Mouse (Mus musculus) lung, embryonic 15.5 days (tissue): ENCODE data around the gene Grin2a. TPM values are rescaled to one million over a fixed set of nuclear protein-coding genes. Genes with fewer than 3 reads are reported as not detected.
A peak's percentile ranks its signal among the peaks of the same experiment; 100 is the strongest.

Experiments used
- ATAC-seq: fragments of 200-750 bp; cut with Nextera tagmentation; 2 replicates; pipeline ENCODE4 v1.8.0; 2017; ENCODE audit warnings: moderate number of reproducible peaks, borderline replicate concordance; ENCODE audit not compliant: low FRiP score, low TSS enrichment; ENCODE audit errors: extremely low read depth
- H3K27ac ChIP-seq: fragments of 300-500 bp; sonication (generic); 2 replicates; pipeline ENCODE4 v1.5.1; 2015; ENCODE audit warnings: moderate library complexity, mild to moderate bottlenecking, inconsistent platforms
- H3K27me3 ChIP-seq: fragments of 300-500 bp; sonication (generic); 2 replicates; pipeline ENCODE4 v1.6.1; 2015; ENCODE audit warnings: inconsistent platforms
- H3K36me3 ChIP-seq: fragments of 300-500 bp; sonication (generic); 2 replicates; pipeline ENCODE4 v1.6.1; 2015; ENCODE audit warnings: inconsistent platforms
- H3K4me1 ChIP-seq: fragments of 300-500 bp; sonication (generic); 2 replicates; pipeline ENCODE4 v1.6.1; 2015; ENCODE audit warnings: inconsistent platforms
- H3K4me2 ChIP-seq: fragments of 300-500 bp; sonication (generic); 2 replicates; pipeline ENCODE4 v1.6.1; 2015; ENCODE audit warnings: inconsistent platforms, mild to moderate bottlenecking, moderate library complexity
- H3K4me3 ChIP-seq: fragments of 300-500 bp; sonication (generic); 2 replicates; pipeline ENCODE4 v1.5.1; 2015; ENCODE audit warnings: mild to moderate bottlenecking, inconsistent platforms
- H3K9ac ChIP-seq: fragments of 300-500 bp; sonication (generic); 2 replicates; pipeline ENCODE4 v1.6.1; 2015; ENCODE audit warnings: inconsistent platforms
- H3K9me3 ChIP-seq: fragments of 300-500 bp; sonication (generic); 2 replicates; pipeline ENCODE4 v1.6.1; 2016; ENCODE audit warnings: inconsistent platforms
- WGBS: fragments of 180-500 bp; shearing (Covaris S2); methylation state at CpG from one replicate; pipeline ENCODE4 v1.1.7; 2015; 5-methylcytosine and 5-hydroxymethylcytosine counted together
- polyA plus RNA-seq: library from polyadenylated mRNA; unstranded; fragments of >200 nt; fragmentation: Nextera tagmentation; extraction: Ambion mirVana; gene quantifications from 2 replicates; pipeline ENCODE4 v1.2.1, GENCODE M21; 2015

Grin2a gene
- polyA plus RNA-seq, 1 experiment from 2014 or later: 0.41 TPM

DNA sequence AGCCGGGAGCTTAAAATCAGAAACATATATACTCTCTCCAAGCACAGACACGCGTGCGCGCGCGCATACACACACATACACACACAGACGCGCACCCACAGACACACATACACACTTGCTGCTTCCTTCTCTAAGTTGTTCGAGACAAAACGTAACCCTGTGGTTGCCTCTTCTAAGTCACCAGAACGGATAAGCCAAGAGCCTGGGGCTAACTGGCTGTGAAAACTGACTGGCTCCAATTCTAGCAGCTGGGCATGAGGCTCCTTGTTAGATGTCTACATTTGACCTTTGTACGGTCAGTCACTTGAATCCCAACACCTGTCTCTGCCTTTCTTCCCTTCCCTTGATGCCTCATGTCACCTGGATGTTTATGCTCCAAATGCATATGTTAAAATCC, 452 bp upstream of the Grin2a start:
- Histone ChIP-seq H3K9me3 (no peaks in the 10 kb centered on the region), H3K27ac (no peak overlapping the region), H3K4me3 (no peak overlapping the region), H3K4me1 (peaks cover 20% of the 10 kb centered on the region), H3K36me3 (no peaks in the 10 kb centered on the region), H3K27me3 (peaks cover 65% of the 10 kb centered on the region), H3K4me2 (peak overlapping the region; percentile 60; the same call in 1 of the 2 replicates), H3K9ac (no peak overlapping the region)
- ATAC-seq: no peak
- WGBS: 21% methylated on average over 13 of the region's 13 CpGs

DNA sequence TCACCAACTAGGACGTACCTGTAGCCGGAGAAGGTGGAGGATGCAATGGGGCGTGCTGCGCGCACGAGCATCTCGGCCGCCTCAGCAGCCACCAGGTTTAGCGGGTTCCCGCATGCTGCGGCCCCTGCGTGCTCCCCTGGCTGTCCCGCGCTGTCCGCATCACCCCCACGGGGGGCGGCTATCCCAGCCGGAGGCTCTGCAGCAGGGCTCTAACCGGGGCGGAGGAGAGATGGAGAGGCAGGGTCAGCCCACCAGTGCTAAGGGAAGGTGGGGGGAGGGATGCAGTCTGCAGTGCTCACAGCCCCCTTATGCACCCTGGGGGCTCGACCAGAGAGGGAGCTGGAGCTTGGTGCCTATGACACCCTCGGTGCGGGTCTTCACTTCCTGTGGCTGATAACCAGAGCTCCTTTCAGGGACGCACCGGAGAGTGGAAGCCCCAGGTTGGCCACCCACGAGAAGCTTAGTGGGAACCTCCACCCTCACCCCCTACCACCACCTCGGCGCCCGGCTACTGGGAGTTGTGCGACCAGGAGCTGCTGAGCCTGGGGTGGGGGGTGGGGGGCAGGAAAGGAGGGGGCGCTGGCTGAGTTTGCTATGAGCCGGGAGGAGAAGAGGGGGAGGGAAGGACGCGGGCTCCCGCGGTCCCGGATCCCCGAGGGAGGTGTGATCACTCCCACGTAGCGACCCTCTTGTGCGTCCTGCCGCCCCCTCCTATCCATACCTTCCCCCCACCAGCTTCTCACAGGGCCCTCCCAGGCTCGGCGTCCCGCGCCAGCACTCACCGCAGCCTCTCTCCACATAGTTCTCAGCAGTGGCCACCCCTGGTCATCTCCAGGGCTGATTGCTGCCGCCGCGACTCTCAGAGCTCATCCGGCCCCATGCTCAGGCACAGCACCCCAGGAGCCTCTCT, 1.1 kb downstream of the Grin2a start:
- peak; percentile 27; the same call in 1 of the 2 replicates for ATAC-seq
- H3K9ac ChIP-seq: no peak overlapping the region
- no peaks in the 10 kb centered on the region for H3K9me3 ChIP-seq
- H3K36me3 ChIP-seq: no peaks in the 10 kb centered on the region
- H3K4me2 ChIP-seq: peak overlapping the region; percentile 60
- WGBS: under 1% methylated on average over 46 of the region's 51 CpGs
- no peak overlapping the region for H3K27ac ChIP-seq
- H3K4me1 ChIP-seq: peaks cover 20% of the 10 kb centered on the region
- H3K4me3 ChIP-seq: peak overlapping the region; percentile 32
- peaks cover 67% of the 10 kb centered on the region for H3K27me3 ChIP-seq

DNA sequence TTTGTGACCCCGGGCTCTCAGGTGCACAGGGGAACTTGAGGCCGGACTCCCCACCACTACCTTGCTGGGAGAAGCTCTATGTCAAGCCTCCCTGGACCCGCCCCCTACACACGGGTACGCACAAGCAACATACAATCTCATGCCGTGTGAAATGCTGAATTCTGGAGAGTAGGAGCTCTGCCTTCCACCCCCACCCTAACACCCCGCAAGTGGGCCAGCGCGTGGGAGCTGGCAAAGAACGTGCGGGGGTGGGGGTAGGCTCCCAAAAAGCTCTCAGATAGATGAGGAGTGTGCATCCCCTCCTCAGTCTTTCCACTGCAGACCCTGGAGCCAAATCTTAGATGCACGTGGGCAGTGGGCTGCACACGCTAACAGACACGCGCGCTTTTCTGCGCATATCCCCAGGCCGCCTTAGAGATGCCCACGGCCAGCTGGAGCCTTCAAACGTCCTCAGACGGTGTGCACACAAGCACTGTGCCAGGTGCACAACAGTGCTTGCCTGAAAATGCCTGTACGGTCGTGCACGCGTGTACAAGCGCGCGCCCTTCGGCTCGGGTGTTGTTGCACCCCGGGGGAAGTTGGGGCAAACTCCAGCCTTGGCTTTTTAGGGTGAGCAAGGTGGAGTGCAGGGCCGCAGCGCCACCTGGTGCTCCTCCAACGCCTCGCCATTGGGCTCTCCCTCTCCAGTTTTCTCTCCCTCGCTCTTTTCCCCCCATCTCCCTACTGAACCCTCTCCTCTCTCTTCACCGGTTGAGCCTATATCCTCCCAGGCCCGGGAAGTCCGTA, 1.9 kb downstream of the Grin2a start:
- Histone ChIP-seq H3K4me3 (peak overlapping the region; percentile 32), H3K9me3 (no peaks in the 10 kb centered on the region), H3K9ac (no peak overlapping the region), H3K4me1 (peaks cover 20% of the 10 kb centered on the region), H3K36me3 (no peaks in the 10 kb centered on the region), H3K27ac (no peak overlapping the region), H3K27me3 (peaks cover 67% of the 10 kb centered on the region), H3K4me2 (peak overlapping the region; percentile 60)
- peak; percentile 21; the same call in 1 of the 2 replicates for ATAC-seq
- 2% methylated on average over 38 of the region's 39 CpGs for WGBS

DNA sequence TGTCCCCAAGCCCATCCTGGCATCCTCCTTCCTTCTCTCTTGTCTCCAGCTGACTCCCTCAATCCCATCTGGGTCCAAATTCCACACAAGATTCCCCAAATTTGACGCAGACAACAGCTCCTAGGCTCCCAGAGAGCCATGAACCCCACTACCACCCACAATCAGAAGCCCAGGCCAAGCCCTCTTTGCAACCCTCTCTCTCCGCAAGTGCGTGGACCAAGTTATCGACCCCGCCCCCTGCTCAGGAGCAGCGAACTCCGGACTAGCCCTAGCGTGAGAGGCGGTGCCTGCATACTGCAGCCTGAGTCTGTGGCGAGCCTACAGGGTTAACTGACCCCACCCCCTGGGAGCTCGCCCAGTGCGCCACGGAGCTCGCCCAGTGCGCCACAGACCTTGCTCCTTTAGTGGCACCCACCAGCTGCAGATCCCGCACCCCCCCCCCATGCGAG, 2.6 kb downstream of the Grin2a start:
- H3K4me3 ChIP-seq: peak overlapping the region; percentile 32; the same call in 1 of the 2 replicates

DNA sequence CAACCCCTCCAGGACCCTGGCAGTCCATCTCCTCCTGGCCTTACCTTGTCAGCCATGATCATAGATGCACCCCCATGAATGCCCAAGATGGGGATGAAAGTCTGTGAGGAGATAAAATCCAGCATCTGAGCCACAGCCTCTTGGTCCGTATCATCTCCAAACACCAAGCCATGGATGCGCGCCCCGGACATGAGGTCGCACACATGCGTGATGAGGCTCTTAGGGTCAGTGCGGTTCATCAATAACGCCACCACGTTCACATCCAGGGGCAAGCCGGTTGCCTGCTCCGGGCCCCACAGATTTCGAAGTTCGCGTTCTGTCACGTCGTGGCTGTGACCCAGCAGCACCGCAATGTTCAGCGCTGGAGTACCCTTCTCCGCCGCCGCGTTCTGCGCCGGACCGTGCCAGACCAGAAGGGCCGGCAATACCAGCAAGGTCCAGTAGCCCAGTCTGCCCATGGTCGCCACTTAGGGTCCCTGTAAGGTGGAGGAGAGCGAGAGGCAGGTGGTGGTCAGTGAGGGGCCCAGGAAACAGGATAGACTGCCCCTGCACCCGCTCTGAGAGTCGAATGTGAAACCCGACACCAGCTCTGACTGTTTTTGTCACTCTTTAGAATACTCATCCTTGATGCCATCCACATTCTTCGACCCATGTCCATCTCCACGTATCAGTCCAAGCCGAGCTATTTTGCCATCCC, 3.1 kb downstream of the Grin2a start:
- no peak overlapping the region for H3K4me3 ChIP-seq
- H3K27ac ChIP-seq: no peak overlapping the region
- H3K4me1 ChIP-seq: peaks cover 20% of the 10 kb centered on the region
- 15% methylated on average over 34 of the region's 34 CpGs for WGBS
- H3K4me2 ChIP-seq: no peak overlapping the region
- ATAC-seq: no peak
- peaks cover 66% of the 10 kb centered on the region for H3K27me3 ChIP-seq
- no peaks in the 10 kb centered on the region for H3K9me3 ChIP-seq
- no peaks in the 10 kb centered on the region for H3K36me3 ChIP-seq
- H3K9ac ChIP-seq: no peak overlapping the region

More for the DNA sequence above, 2.6 kb downstream of the Grin2a start:
- H3K9ac ChIP-seq: no peak overlapping the region
- peak overlapping the region; percentile 60 for H3K4me2 ChIP-seq
- peaks cover 20% of the 10 kb centered on the region for H3K4me1 ChIP-seq
- H3K27ac ChIP-seq: no peak overlapping the region
- peak; percentile 33; the same call in 1 of the 2 replicates for ATAC-seq
- peaks cover 67% of the 10 kb centered on the region for H3K27me3 ChIP-seq
- H3K9me3 ChIP-seq: no peaks in the 10 kb centered on the region
- H3K36me3 ChIP-seq: no peaks in the 10 kb centered on the region
- under 1% methylated on average over 17 of the region's 17 CpGs for WGBS

DNA sequence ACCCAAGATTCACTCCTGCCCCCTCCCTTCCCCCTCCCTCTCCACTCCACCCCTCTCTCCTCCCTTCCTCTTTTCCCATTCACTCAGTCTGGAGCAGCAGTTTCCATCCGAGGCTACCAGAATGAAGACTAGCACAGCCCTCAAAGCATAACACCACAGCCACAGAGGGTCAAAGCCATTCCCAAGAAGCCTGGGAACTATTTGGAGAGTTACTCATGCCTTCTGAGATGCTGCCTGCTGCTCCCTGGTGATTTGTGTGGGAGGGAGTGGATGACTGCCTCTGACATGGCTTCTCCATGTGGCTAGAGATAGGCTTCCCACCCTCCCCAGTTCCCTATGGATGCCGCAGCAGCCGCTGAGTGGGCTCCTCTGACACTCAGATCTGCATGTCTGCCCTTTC, 10.3 kb downstream of the Grin2a start:
- H3K4me2 ChIP-seq: no peak overlapping the region
- ATAC-seq: no peak
- H3K36me3 ChIP-seq: no peaks in the 10 kb centered on the region
- H3K9ac ChIP-seq: no peak overlapping the region
- H3K27me3 ChIP-seq: no peaks in the 10 kb centered on the region
- H3K4me3 ChIP-seq: no peak overlapping the region
- H3K4me1 ChIP-seq: no peaks in the 10 kb centered on the region
- no peak overlapping the region for H3K27ac ChIP-seq
- H3K9me3 ChIP-seq: no peaks in the 10 kb centered on the region
- WGBS: 53% methylated on average over 3 of the region's 3 CpGs

DNA sequence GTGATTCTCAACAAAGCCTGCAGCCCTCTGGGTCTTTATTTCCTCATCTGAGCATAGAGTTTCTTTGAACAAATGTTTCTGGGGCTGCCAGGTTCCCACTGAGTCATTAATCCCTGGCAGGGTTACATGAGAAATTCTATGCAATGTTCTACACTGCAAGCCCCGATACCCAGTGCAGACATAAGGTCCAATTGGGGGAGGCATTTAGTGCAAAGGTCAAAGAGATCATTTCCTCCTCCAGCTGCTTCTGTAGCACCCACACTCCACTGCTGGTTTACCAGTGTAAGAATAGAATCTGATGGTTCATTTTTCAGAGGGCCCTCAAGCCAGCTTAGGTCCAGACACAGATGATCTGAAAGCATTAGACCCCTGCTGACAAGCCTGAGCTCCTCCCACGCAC, 14.7 kb downstream of the Grin2a start:
- H3K4me1 ChIP-seq: no peaks in the 10 kb centered on the region
- no peaks in the 10 kb centered on the region for H3K27me3 ChIP-seq
- no peaks in the 10 kb centered on the region for H3K36me3 ChIP-seq
- WGBS: 51% methylated on average over 2 of the region's 2 CpGs
- no peaks in the 10 kb centered on the region for H3K9me3 ChIP-seq
- no peak for ATAC-seq
- H3K9ac ChIP-seq: no peak overlapping the region
- no peak overlapping the region for H3K27ac ChIP-seq
- no peak overlapping the region for H3K4me2 ChIP-seq
- H3K4me3 ChIP-seq: no peak overlapping the region

DNA sequence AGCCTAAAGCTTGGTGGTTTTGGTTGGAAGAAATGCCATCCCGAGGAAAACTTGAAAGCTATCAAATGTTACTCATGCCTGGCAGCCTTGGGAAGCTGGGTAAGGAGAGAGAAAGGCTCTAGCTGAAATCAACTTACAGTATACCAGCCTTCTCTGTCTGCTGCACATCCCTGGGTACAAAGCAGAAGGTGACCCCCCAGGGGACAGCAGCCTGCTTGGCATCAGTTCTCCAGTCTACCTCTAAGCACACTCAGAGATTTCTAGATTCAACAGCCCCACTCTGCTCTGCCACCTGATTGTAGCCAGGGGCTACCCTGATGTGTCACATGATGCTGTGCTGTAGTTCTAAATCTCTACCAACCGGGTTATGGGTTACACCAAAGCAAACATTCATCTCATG, 17.2 kb downstream of the Grin2a start:
- no peaks in the 10 kb centered on the region for H3K36me3 ChIP-seq
- no peak for ATAC-seq
- no peak overlapping the region for H3K4me3 ChIP-seq
- H3K4me1 ChIP-seq: no peaks in the 10 kb centered on the region
- no peak overlapping the region for H3K4me2 ChIP-seq
- H3K27me3 ChIP-seq: no peaks in the 10 kb centered on the region
- H3K27ac ChIP-seq: no peak overlapping the region
- whole genome bisulfite sequencing: 78% methylated on average over 2 of the region's 2 CpGs
- H3K9me3 ChIP-seq: no peaks in the 10 kb centered on the region
- no peak overlapping the region for H3K9ac ChIP-seq

DNA sequence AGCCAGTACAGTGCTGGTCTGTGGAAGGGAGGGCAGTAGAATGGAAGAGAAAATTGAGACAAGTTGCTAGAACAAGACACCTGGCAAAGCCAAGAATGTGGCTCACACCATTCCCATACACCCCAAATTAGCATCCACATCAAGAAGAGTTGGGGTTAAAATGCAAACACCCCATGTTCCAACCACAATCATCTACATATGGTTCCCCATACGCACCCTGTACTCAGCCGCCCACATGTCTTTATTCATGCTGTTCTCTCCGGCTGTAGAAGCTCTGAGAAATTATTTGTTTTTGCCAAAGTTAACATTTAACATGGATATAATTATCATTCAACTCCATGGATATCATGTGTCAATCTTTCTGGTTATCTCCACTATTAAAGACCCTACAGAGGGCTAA, 22.7 kb downstream of the Grin2a start:
- H3K27me3 ChIP-seq: no peaks in the 10 kb centered on the region
- no peak overlapping the region for H3K27ac ChIP-seq
- H3K4me2 ChIP-seq: no peak overlapping the region
- no peak overlapping the region for H3K4me3 ChIP-seq
- no peaks in the 10 kb centered on the region for H3K9me3 ChIP-seq
- 59% methylated on average over 3 of the region's 3 CpGs for WGBS
- no peak for ATAC-seq
- no peaks in the 10 kb centered on the region for H3K4me1 ChIP-seq
- no peak overlapping the region for H3K9ac ChIP-seq
- H3K36me3 ChIP-seq: no peaks in the 10 kb centered on the region

DNA sequence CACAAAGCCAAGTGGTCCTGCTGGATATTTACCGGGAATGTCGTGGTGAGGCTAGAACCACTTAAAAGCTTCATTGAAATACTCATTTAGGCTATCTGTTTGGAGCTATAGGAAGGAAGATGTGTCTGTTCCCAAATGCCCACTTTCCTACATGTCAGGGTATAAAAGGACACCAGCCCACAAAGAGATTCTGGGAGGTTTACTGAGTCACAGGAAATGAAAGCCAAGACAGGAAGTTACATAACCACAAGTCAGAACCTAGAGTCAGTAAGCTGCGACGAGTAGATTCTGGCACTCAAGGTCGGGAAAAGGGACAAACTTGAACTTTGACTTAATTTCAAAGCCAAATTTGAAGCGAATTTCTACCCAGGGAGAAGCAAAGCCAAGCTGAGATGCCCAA, 30.9 kb downstream of the Grin2a start:
- H3K4me1 ChIP-seq: no peaks in the 10 kb centered on the region
- no peak for ATAC-seq
- H3K4me2 ChIP-seq: no peak overlapping the region
- 59% methylated on average over 6 of the region's 6 CpGs for WGBS
- H3K4me3 ChIP-seq: no peak overlapping the region
- H3K36me3 ChIP-seq: no peaks in the 10 kb centered on the region
- no peaks in the 10 kb centered on the region for H3K27me3 ChIP-seq
- no peak overlapping the region for H3K27ac ChIP-seq
- H3K9ac ChIP-seq: no peak overlapping the region
- no peaks in the 10 kb centered on the region for H3K9me3 ChIP-seq

DNA sequence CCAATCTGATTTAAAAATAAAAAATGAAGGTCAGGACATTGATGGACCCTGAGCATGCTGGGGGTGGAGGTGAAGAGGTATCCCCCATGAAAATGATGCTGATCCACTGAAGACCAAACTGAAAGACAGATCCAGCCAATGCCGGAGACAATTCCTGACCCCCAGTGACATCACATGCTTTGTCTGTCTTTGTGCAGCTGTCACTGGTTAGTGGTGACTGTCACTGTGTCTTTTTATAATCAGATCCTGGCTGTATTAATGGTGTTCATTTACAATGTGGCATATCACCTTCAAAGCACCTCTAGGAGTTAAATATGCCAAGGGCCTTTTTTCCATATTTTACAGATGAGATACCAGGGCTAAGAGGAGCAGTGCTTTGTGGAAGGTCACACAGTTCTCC, 32.9 kb downstream of the Grin2a start:
- no peak overlapping the region for H3K9ac ChIP-seq
- H3K36me3 ChIP-seq: no peaks in the 10 kb centered on the region
- H3K27ac ChIP-seq: no peak overlapping the region
- ATAC-seq: no peak
- H3K27me3 ChIP-seq: no peaks in the 10 kb centered on the region
- no peaks in the 10 kb centered on the region for H3K9me3 ChIP-seq
- WGBS: 74% methylated on average over 1 of the region's 1 CpGs
- no peak overlapping the region for H3K4me3 ChIP-seq
- no peaks in the 10 kb centered on the region for H3K4me1 ChIP-seq
- no peak overlapping the region for H3K4me2 ChIP-seq
